Mouse (Mus musculus) spleen, adult 2 months (tissue): ENCODE results near the gene Twsg1. TPM values are rescaled to one million over a fixed set of nuclear protein-coding genes. Genes with fewer than 3 reads are reported as not detected.

Source experiments
- DNase-seq, 2 experiments: peaks; one replicate each; pipeline versions ENCODE4 v3.0.0 to v3.0.0-alpha.2; 2012 to 2021; ENCODE audit warnings: low spot score in 2 of 2, low read depth in 1 of 2
- H3K27ac ChIP-seq: fragments of 200-500 bp; 2 replicates; pipeline ENCODE4 v1.5.1; 2012; ENCODE audit warnings: low read length, inconsistent platforms; ENCODE audit not compliant: insufficient read depth
- H3K27me3 ChIP-seq: fragments of 200-500 bp; 2 replicates; pipeline ENCODE4 v1.6.1; 2012; ENCODE audit warnings: mild to moderate bottlenecking, moderate library complexity, low read length, inconsistent platforms; ENCODE audit not compliant: control insufficient read depth, insufficient read depth
- H3K36me3 ChIP-seq: fragments of 200-500 bp; 2 replicates; pipeline ENCODE4 v1.6.1; 2012; ENCODE audit warnings: mild to moderate bottlenecking, low read length, inconsistent platforms; ENCODE audit not compliant: control insufficient read depth, insufficient read depth
- H3K4me1 ChIP-seq: fragments of 200-500 bp; 2 replicates; pipeline ENCODE4 v1.6.1; 2011; ENCODE audit warnings: inconsistent platforms; ENCODE audit not compliant: control insufficient read depth, insufficient read depth, insufficient read length
- H3K4me3 ChIP-seq: fragments of 200-500 bp; 2 replicates; pipeline ENCODE4 v1.5.1; 2011; ENCODE audit warnings: mild to moderate bottlenecking, inconsistent platforms; ENCODE audit not compliant: insufficient read depth, insufficient read length; ENCODE audit errors: extremely low read depth
- CTCF ChIP-seq: fragments of 200-500 bp; IDR thresholded peaks from 2 replicates; pipeline ENCODE4 v1.5.1; 2011; ENCODE audit warnings: mild to moderate bottlenecking, inconsistent platforms; ENCODE audit not compliant: insufficient read depth, insufficient read length, insufficient replicate concordance; ENCODE audit errors: extremely low read depth
- POLR2A ChIP-seq: fragments of 200-500 bp; IDR thresholded peaks from 2 replicates; pipeline ENCODE4 v1.6.1; 2011; ENCODE audit warnings: low read depth, low read length, inconsistent platforms
- WGBS: fragments of 180-500 bp; shearing (Covaris S2); methylation state at CpG from one replicate; pipeline ENCODE4 v1.1.7; 2018; 5-methylcytosine and 5-hydroxymethylcytosine counted together
- polyA plus RNA-seq: library from polyadenylated mRNA; depleted of rRNA; stranded (reverse); fragments of >200 nt; gene quantifications from 2 replicates; pipeline ENCODE4 v1.2.3, GENCODE M21; 2012

Gene Twsg1
- polyA plus RNA-seq, 1 experiment, result 12.9 TPM

- H3K27me3 ChIP-seq, result no peaks in the 10 kb centered on the region
- H3K4me1 ChIP-seq, result peaks cover 4% of the 10 kb centered on the region; the same call in 1 of the 2 replicates
- no peak for DNase-seq
- TF ChIP-seq POLR2A, result no peak
- TF ChIP-seq CTCF, result no peak
- no peaks in the 10 kb centered on the region for H3K36me3 ChIP-seq
- no peak overlapping the region for H3K27ac ChIP-seq
- no peak overlapping the region for H3K4me3 ChIP-seq
Measured at GRCm38 (mm10) chr17:65908270-65908669, 42.8 kb downstream of the Twsg1 start.

GRCm38 (mm10) chr17:65906895-65907401, 44.1 kb downstream of the Twsg1 start:
- peaks cover 4% of the 10 kb centered on the region; the same call in 1 of the 2 replicates for H3K4me1 ChIP-seq
- no peaks in the 10 kb centered on the region for H3K27me3 ChIP-seq
- no peaks in the 10 kb centered on the region for H3K36me3 ChIP-seq
- peak overlapping the region; percentile 56 for H3K4me3 ChIP-seq
- DNase-seq, result peak; percentile 26 to 53
- 9% methylated on average over 11 of the region's 11 CpGs for WGBS
- TF ChIP-seq POLR2A, result no peak; the same call in 1 of the 2 replicates
- TF ChIP-seq CTCF, result no peak
- peak overlapping the region; percentile 48 for H3K27ac ChIP-seq

- 16% methylated on average over 11 of the region's 12 CpGs for WGBS
- TF ChIP-seq POLR2A (no peak), CTCF (no peak)
- peak in 1 of 2 experiments; percentile 10 for DNase-seq
- H3K4me3 ChIP-seq, result peak overlapping the region; percentile 48
- H3K27ac ChIP-seq, result peak overlapping the region; percentile 48
- H3K36me3 ChIP-seq, result no peaks in the 10 kb centered on the region
- H3K27me3 ChIP-seq, result no peaks in the 10 kb centered on the region
- H3K4me1 ChIP-seq, result peaks cover 4% of the 10 kb centered on the region; the same call in 1 of the 2 replicates
Measured at GRCm38 (mm10) chr17:65906313-65906894, 44.6 kb downstream of the Twsg1 start.

- no peaks in the 10 kb centered on the region for H3K36me3 ChIP-seq
- WGBS, result 93% methylated on average over 14 of the region's 14 CpGs
- no peak for TF ChIP-seq POLR2A
- no peak for TF ChIP-seq CTCF
- no peak overlapping the region for H3K27ac ChIP-seq
- no peak for DNase-seq
- H3K4me1 ChIP-seq, result peaks cover 4% of the 10 kb centered on the region; the same call in 1 of the 2 replicates
- H3K27me3 ChIP-seq, result no peaks in the 10 kb centered on the region
- no peak overlapping the region for H3K4me3 ChIP-seq
Measured at GRCm38 (mm10) chr17:65905241-65905640, 45.8 kb downstream of the Twsg1 start.

GRCm38 (mm10) chr17:65903826-65904225, 47.2 kb downstream of the Twsg1 start:
- Histone ChIP-seq H3K36me3 (no peaks in the 10 kb centered on the region), H3K27me3 (no peaks in the 10 kb centered on the region), H3K4me3 (no peak overlapping the region), H3K27ac (no peak overlapping the region), H3K4me1 (peaks cover 4% of the 10 kb centered on the region; the same call in 1 of the 2 replicates)
- no peak for DNase-seq
- WGBS, result 95% methylated on average over 8 of the region's 8 CpGs
- TF ChIP-seq POLR2A, result no peak
- TF ChIP-seq CTCF, result no peak

GRCm38 (mm10) chr17:65903011-65903410, 48.0 kb downstream of the Twsg1 start:
- no peak for DNase-seq
- Histone ChIP-seq H3K4me1 (peaks cover 4% of the 10 kb centered on the region; the same call in 1 of the 2 replicates), H3K27ac (no peak overlapping the region), H3K27me3 (no peaks in the 10 kb centered on the region), H3K4me3 (no peak overlapping the region), H3K36me3 (no peaks in the 10 kb centered on the region)
- 92% methylated on average over 1 of the region's 1 CpGs for WGBS
- no peak for TF ChIP-seq CTCF
- no peak for TF ChIP-seq POLR2A

GRCm38 (mm10) chr17:65902281-65902680, 48.7 kb downstream of the Twsg1 start:
- peaks cover 2% of the 10 kb centered on the region; the same call in 1 of the 2 replicates for H3K4me1 ChIP-seq
- H3K4me3 ChIP-seq, result no peak overlapping the region
- whole genome bisulfite sequencing, result 78% methylated on average over 6 of the region's 6 CpGs
- no peaks in the 10 kb centered on the region for H3K36me3 ChIP-seq
- DNase-seq, result no peak
- H3K27me3 ChIP-seq, result no peaks in the 10 kb centered on the region
- no peak overlapping the region for H3K27ac ChIP-seq
- TF ChIP-seq CTCF, result no peak
- no peak for TF ChIP-seq POLR2A
